Mouse (Mus musculus): ENCODE data around the gene Hoxd10.
A peak's percentile ranks its signal among the peaks of the same experiment; 100 is the strongest.

Gene Hoxd10

DNA sequence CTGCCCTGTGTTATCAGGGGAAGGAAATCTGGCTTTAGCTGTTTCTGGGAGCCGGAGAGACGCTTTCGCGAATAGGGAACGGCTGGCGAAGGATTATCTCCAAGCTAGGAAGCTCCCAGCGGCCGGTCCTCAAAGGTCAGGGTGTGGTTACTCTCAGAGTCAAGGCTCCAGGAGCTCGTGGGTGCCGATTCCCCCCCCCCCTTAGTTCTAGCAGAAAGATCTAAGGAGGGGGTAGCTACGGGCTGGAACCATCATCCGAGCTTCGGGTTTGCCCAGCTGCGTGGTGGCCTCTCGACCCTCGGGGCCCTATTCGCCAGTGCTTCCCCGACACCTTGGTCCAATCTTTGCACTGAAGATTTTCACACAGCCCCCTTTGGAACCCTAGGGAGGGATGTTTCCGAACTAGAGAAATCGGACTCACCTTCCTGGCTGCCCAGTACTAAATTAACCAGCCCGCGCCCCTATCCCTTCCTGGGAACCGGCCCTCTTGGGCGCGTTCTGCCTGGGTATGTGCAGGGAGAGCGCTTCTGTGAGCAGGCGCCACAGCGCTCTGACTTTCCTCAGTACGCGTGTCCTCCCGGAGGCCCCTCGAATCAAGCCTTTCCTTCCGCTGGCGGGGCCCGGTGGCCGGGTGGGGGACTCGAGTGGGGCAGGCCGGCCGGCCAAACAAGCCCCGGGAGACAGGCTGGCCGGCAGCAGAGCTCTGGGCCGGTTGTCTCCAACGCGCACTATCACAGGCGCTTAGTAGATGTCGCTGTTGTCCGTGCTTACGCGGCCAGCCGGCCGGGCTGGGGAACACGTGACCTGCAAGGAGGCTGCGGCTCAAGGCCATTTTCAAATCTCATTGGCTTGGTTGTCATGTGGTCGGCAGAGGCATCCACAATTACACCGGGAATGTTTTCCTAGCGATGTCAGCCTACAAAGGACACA lies at the start of gene Hoxd10:
TSS of gene Hoxd10 (plus strand) at position 903 of the 930 bp plus-strand sequence.
- peak; percentile 60 for DNase-seq (ENCODE audit: low spot score)

DNA sequence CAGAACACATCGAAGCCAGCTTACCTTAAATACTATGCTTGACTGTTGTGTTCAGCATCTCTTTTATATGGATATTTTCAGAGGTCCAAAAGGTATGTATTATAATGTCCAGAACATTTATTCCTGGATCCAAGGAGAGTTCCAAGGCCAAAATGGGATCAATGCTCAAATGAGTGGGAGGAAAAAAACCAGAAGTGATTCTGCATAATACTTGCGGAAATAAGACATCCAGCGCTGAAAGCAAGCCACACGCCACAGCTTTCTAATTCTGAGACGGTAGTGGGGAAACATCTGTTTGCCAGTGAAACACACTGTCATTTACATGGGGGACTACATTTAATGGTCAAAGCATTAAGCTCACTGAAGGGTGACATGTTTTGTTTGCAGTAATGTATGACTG lies 49.3 kb upstream of the Hoxd10 start:
- DNase-seq (ENCODE audit: low spot score), result no peak

DNA sequence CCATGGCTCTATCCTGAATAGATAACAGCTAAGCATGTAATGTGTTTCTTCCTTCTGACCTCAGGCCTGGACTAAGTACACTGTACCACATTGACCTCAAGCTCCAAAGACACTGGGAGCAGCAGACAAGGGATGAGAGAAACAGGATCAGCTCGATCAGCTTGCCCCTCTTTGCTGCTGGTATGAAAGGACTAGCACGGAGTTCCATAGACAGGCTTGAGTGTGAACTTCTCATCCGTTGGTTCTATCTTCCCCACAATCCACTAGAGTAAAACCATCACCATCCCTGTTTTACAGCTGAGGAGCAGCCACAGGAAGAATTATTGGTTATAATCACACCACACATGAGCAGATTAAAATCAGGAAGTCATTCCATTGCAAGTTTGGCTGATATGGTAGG lies 46.1 kb upstream of the Hoxd10 start:
- no peak for DNase-seq (ENCODE audit: low spot score)

DNA sequence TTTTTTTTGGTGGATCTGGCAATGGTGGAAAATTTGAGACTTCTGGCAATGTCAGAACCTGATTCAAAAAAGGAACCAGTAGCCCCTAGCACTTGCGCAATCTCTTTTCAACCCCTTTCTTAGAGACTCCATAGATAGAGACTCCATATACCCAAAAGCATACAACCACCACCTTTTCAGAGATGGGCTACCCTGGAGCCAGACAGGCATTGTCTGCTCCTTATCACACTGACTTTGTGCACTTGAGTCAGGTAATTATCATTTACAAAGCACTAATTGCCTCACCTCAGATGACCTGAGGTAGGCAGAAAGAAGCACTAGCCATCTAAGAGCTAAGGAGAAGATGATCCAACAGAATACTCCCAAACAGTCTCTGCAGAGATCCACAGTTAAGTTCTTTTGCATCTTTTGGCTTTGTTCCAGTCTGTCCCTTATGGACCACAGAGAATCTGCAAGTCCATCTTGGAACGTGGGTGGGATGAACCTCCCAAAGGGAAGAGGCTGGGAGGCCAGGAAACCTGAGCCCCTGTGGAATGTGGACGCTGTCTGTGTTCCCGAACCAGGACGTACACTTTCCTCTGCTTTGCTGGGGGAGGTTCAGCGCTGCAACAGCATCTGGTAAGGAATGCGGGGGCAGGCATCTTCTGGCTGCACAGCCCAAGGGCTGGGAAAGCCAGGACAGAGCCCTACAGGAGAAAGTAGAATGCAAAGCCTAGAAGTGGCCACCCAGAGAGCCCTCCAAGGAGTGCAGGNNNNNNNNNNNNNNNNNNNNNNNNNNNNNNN lies 44.5 kb upstream of the Hoxd10 start:
- no peak for DNase-seq (ENCODE audit: low spot score)

DNA sequence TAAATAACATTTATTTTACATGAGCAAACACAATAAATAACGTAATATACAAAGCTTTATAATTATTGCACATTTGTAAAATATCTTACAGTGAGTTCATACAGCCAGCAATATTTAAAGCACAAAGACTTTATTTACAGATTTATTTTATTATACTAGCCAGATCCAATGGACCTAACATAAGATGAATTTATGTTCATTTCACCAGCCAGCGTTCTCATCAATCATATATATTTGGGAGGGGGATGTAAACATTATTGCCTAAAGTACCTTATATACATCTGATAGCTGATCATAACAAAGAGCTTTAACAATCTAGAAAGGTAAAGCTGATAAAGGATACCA lies 38.8 kb upstream of the Hoxd10 start:
- DNase-seq (ENCODE audit: low spot score), result no peak

DNA sequence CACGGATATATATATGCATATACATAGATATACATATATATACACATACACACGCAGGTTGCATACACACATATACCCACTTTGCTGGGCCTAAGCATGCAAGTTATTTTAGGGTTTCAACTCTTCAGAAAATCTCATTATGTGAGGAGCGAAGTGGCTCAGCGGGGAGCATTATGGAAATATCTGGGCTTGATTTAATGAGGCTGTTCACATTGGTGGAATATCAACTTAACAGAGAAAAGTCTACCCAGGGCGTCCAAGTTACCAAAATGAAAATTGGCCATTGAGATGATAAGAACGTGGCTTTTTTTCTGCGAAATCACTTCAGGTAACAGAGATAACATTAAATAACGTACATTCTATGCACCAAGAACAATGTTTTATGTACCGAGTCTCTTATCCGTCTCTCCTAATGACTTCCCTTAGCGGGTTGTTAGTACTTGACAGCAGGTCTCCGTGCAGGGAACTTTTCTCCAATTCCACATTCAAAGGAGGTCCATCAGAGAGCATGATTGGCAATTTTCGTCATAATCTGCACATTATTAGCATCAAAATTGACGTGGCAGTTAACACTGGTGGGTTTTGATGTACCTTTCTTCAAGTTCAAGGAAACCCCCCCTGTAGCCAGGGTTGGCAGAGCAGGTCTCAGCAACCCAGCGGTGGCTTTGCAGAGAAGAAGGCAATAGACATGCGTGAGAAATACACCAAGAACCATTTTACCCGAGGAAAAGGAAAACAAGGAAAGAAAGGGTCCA lies 37.8 kb upstream of the Hoxd10 start:
- DNase-seq (ENCODE audit: low spot score), result no peak

DNA sequence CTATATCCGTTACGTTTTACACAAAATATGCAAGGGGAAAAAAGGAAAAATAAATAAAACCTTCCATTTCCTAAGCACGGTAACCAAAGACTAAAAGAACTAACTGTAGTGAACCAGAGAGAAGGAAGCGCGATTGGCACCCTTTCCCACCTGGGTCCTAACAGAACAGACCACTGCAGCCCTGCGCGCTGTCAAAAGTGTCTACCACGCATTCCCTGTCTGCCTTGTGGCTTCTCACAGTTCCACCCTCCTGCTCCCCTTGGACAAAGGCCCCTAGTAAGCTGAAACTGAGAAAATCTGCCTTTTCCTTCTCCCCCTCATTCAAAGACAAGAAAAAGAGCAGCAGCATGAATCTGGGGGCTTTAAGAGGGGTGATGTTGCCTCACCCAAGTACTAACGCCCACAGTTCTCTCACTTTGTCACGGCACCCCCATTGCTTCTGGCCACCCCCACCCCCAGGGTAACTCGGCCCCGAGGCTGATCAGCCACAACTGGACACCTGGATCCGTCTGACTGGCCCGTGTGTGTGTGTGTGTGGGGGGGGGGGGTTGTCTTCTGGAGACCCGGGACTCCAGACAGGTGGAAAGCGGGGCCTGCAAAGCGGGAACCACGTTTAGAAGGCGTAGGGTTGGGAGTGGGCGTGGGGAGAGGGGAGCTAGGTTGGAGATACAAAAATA lies 36.8 kb upstream of the Hoxd10 start:
- DNase-seq (ENCODE audit: low spot score), result no peak

DNA sequence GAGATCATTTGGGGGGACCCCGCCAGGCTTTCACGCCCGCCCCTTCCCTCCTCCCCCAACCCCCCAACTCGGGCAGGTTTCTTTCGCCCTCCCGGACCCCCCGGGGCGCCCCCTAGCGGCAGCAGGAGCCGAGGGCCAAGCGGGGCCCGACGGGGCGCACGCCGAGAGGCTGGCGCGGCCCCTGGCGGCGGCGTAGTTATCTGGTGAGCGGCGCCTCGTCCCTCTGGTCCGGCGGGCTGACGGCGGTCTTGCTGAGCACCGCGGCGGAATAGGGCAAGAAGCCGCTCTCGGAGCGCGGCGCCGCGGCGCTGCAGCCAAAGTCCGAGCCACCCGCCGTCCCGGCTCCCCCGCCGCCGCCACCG lies 36.3 kb upstream of the Hoxd10 start:
- no peak for DNase-seq (ENCODE audit: low spot score)

DNA sequence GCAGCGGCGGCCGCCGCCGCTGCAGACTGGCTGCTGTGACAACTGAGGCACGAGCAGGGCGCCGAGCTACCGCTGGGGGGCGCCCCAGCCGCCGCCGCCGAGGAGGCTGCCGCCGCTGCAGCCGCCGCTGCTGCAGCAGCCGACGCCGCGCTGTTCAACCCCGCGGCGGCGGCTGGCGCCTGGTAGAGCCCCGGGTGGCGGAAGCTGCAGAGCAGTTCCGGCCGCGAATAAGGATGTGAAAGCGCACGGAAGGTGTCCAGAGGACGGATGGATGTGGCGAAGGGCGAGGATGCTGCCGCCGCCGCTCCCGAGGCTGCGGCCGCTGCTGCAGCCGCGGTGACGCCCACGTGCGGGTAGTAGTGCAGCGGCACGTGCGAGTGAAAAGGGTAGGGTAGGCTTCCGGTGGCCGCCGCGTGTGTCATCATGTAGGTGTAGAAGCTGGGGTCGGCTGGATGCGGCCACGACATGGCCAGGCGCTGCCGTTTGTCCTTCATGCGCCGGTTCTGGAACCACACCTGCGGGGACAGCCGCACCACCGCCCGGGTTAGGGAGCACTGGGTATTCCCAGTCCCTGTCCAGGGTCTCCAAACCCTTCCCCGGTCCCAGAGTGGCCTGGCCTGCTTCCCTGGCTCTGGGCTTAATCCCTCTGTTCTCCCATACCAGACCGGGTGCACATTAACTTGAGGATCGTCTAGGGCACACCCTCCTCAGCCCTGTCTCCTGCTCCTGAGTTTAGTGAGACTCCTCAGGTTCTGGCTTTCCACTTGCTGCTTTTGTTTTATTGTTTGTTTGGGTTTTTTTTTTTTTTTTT lies 35.7 kb upstream of the Hoxd10 start:
- no peak for DNase-seq (ENCODE audit: low spot score)

DNA sequence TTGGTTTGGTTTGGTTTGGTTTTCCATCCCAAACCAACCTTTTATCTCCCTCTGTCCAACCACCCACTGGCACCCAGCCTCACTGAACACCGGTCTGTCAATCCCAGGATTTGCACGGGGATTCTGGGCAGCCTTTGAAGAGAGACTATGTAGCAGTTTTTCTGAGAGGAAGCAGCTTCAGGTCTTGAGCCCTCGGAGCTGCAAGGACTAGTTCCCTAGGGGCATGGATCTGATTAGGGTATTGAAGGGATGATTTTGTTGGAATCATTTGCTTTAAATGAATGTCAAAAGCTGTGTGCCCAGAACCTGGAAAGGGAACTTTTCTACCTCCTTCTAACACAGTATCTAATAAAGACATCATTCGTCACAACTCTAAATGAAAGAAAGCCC lies 35.1 kb upstream of the Hoxd10 start:
- DNase-seq (ENCODE audit: low spot score), result no peak

DNA sequence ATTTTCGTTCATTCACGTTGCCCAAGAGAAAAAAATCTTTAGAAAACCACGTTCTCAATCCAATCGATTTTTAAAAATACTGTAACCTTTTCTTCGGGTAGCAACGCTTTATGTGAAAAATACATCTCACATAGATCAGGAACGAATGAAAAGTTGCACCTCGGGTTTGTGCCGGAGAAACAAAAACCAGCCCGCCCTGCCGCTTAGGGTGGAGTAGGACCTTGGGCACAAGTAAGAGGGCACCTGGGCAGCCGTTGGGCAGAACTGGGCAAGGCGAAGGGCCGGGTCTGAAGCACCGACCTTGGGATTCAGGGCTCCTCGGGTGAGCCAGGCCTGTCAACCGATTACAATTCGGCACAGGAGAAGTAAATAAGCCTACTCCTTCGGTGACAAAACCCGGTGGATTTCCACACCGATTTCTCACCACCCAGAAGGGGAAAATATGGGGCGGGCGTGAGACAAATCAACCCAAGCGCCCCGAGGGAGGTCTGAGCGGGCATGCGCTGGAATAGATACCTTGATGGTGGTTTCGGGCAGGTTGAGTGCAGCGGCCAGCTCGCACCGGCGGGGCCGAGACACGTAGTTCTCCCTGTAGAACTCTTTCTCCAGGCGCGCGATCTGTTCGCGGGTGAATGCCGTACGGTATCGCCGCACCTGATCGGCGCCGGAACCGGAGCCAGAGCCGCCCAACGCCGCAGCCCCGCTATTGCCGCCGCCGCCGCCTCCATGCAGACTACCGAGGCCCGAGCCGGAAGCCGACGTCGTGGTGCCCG lies 34.3 kb upstream of the Hoxd10 start:
- no peak for DNase-seq (ENCODE audit: low spot score)

DNA sequence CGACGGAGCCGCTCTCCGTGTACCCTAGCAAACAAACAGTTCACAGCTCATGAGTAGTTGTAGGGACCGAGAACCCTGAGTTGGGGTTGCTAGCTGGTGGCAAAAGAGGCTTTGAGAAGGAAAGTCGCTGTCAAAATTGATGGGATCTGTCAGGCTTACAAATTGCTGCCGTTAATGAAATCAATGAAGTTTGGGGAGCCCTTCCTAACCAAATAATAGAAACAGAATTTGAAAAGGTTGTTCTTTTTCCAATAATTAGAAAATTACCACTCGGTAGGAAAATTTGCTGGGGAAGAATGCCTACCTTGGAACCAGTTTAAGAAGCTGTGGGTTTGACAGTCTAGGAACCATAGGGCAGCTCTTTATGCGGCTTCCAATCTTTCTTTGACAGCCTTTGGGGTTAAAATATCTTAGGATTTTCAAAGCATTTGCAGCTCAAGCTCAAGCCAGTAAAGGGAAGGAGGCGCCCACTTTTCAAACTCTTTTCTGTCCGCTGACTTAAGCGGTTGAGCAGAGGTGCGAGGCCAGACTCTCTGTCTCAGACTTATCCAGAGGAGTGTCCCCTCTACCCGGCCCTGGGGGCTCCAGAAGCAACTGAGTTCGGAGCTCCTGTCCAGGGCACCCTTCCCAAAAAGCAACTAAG lies 33.6 kb upstream of the Hoxd10 start:
- no peak for DNase-seq (ENCODE audit: low spot score)

DNA sequence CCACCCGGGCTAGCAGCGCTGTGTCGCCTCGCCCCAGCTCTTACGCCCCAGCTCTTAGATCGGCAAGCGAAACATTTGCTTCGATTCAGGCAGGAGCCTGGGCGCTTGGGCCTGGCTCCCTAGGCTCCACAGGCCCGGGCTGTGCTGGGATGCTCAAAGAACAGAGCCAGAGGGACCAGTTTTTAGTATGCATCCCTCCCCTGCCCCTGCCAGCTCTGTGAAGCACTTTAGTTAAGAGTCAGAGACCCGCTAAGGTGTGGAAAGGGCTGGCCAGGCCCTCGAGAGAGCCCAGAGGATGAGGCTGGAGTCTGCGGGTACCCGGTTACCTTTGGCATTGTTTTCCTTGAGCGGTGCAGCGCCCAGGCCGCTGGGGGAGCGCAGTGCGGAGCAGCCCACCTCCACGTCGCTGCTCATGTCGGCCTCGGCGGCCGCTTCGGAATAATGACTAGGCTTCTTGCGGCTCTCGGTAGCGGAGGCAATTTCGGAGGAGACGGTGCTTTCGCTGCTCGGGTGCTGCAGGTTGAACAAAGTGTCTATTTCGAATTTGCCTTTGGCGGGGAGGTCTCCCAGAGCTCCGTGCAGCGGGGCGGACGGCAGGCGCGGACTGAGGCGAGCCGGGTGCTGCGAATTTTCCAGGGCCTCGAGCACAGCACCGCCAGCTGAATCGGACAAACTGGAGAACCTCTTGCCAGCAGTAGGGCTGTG lies 32.9 kb upstream of the Hoxd10 start:
- DNase-seq (ENCODE audit: low spot score), result no peak

DNA sequence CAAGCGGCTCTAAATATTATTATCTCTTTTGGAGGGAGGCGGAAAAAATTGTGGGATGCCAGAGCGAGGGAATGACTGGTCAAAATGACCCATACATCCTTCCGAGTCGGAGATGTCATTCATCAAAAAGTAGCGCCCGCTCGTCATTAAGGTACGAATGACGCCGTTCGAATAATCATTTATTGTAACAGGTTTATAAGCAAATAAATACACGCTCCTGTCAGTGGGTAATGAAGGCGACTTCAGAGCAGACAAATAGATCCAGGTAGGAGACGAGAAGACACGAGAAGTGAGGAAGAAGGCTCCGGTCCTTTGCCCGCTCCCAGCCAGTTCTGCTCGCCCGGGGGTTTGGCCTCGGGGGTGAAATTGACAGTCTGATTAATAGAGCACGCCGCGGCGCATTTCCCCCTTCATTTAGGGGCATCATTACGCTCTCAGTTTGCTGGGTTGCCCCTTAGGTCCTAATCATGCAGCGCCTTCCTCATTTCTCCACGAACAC lies 32.2 kb upstream of the Hoxd10 start, which contains the start of gene Evx2:
TSS of gene Evx2 (minus strand) at position 51 of the 499 bp plus-strand sequence.
- DNase-seq (ENCODE audit: low spot score), result no peak

DNA sequence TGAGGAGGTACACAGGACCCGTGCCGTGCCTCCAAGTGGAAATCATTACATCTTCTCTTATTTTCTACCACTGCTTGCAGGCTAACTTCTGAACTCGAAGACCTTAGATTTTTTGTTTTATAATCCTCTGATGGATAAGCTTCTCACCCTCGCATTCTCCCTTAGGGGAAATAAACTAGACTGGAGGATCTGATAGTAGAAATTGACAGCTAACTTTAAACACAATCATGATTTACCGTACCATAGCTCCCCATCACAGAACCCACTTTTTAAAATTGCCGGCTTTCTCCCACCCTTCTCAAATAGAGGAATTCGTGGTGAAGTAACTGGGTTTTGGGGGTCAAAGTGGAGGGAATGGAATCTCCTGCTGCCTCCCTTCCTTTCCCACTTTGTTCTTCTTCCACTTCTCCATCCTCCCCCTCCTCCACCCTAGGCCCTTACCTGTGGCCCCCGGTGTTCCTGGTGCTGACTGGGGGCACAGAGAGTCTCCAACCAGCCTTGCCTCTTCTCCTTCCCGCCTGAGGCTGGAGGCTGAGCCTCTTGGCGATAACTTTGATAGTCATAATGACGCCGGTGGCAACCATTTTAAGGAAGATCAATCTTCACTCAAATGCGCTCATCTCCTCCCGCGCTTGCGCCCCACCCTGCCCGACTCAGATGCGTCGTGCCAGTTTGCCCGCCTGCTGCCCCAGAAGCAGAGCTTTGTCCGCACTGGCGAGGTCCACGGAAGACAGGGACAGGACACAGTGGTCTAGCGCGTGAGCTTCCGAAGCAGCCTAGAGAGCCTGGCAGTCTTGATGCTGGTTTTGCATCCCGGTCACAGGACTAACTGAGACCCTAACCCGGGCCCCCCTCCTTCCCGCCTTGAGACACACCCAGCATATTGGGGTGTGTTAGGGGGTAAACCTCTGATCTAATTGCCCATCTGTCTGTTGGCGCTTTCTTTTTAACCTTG lies 31.0 kb upstream of the Hoxd10 start:
- DNase-seq (ENCODE audit: low spot score), result no peak

DNA sequence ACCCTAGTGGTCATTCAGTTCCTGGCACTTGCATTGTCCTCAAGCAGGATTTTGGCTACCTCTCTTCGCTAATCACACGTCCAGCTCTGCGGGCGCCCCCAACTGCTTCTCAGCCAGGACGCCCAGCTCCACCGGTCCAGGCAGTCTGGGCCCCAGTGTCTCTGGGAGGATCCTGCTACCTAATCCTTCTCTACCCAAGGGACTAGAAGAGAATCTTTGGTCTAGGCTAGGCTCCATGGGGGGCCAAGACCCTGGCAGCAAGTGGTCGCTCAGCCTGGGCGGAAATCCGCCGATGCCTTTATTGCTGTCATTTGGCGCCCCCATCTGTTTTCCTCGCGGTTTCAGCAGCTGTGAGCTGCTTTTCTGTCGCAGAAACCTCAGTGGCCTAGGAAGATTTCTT lies 30.0 kb upstream of the Hoxd10 start:
- no peak for DNase-seq (ENCODE audit: low spot score)

DNA sequence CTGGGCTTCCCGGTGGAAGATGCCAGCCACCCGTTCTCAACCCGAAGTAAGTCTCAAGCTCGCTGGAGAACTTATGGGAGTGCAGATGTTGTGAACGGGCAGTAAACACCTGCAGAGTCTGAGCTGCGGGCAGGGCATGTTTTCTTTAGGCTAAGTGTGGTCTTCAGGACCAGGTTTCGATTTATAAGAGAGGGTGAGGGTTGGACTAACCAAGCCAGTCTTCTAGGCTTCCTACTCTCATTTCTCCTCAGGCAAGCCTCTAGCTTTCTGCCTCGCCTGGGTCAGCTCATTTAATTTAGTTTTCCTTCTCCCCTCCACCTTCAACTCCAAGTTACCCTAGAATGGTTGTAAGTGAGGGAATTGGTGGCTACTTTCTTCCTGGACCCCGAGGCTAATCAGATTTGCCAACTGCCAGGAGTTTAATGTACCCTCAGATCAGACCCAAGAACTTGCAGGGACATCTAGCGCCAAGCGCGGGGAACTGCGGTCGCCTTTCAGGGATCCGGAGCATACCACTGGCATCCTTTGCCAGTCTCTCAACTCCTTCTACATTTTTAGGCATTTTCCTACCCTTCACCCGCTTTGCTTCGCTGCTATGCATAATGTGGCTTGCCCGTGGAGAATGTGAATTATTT lies 28.3 kb upstream of the Hoxd10 start:
- DNase-seq (ENCODE audit: low spot score), result no peak

Data from ovary, postnatal 14 days (tissue).